Mouse (Mus musculus) layer of hippocampus, postnatal 10 days (tissue): ENCODE measurements around the gene Sap25. TPM values are rescaled to one million over a fixed set of nuclear protein-coding genes. Genes with fewer than 3 reads are reported as not detected.
"Not testable (repeated sequence)": the region's sequence is repeated elsewhere in the genome, so short reads cannot be mapped to it uniquely, and the experiment has no call there.

Source experiments
- DNase-seq, 2 experiments: peaks; one replicate each; pipeline ENCODE4 v3.0.0; 2021; ENCODE audit warnings: low spot score in 2 of 2
- long read RNA-seq: library from polyadenylated mRNA; stranded (forward); transcript quantifications from one replicate; pipeline ENCODE4 v2.0.0, GENCODE M21; 2023
- total RNA-seq, 2 experiments: library from RNA; stranded (reverse); gene quantifications; 2 replicates each; pipeline ENCODE4 v1.2.3; 2021

Sap25 gene
- 1 to 10 TPM; 5.0 to 7.5 TPM for total RNA-seq
- long read RNA-seq, partial matches to known transcripts, result 0 of 2 reads
- long read RNA-seq, other reads (novel, unspliced or antisense), result 0 of 2 reads

DNA sequence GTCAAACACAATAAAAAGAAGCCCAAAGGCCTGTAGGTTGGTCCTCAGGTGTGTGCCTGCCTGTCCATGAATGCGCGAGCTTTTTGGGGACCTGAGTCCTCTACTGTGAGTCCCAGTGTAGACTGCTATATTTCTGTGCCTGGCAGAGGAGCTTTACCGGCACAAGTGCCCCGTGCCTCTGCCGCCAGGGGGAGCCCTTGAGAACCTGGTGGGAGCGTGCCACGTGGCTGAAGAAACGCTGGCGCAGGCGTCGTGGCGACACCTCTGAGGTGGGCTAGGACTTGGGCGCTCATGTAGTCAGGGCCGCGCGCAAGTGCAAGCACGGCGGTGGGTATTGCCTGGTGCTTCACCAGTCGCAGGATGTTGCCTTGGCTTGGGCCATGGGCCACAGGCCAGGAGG lies at the start of gene Sap25:
Gene Sap25 (plus strand): TSS at position 281 of the 400 bp plus-strand sequence.
- no peak for DNase-seq

DNA sequence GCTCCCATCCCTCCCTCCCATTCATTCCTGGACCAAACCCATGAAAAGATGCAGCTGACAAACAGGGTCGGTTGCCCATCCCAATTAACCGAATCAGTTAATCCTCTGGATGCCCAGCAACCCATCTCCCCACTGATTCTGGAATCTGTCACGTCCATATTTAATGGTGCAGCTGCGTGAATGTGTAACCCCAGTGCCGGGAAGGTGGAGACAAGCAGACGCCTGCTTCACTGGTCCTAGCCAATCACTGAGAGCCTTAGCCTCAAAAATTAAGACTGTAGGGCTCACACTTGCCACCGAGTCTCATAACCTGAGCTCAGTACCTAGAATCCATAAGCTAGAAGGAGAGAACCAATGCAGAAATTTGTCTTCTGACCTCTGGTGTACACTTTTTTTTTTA lies 45.2 kb upstream of the Sap25 start:
- DNase-seq, result no peak

DNA sequence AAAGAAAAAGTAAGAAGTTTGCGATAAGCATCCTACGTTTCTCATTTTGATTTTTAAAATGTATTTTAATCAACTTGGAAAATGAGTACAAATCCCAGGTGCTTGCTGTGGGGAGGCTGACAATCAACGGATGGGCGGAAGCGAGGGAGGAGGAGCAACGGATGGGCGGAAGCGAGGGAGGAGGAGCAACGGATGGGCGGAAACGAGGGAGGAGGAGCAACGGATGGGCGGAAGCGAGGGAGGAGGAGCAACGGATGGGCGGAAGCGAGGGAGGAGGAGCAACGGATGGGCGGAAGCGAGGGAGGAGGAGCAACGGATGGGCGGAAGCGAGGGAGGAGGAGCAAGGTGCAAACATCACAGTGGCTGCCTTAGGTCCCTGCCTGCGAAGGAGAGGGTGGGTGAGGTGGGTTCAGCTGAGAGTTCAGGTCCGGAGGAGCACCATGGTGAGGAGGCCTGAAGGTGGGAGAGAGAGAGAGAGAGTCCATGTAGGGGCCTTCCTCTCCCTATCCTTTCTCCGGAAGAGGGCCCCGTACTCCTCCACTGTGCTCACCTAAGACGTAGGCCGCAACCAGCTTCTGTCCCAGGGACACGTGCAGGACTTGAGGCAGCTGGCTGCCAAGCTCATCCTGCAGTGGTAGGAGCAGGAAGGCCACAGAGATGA lies 44.4 kb upstream of the Sap25 start:
- DNase-seq, result no peak

DNA sequence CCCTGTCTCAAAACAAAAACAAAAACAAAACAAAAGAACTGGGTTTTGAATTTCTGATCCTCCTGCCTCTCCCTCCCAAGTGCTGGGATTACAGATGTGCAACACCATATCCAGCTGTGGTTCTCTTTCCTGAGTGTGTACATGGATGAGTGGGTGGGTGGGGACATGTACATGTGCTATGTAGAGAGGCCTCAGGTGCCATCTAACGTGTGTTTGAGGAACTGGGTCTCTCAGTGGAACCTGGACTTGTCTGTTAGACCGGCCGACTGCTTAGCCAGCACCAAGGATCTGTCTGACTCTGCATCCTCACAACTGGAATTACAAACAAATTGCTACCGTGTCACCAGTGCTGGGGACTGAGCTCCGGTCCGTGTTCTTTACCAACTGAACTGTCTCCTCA lies 43.5 kb upstream of the Sap25 start:
- no peak for DNase-seq

DNA sequence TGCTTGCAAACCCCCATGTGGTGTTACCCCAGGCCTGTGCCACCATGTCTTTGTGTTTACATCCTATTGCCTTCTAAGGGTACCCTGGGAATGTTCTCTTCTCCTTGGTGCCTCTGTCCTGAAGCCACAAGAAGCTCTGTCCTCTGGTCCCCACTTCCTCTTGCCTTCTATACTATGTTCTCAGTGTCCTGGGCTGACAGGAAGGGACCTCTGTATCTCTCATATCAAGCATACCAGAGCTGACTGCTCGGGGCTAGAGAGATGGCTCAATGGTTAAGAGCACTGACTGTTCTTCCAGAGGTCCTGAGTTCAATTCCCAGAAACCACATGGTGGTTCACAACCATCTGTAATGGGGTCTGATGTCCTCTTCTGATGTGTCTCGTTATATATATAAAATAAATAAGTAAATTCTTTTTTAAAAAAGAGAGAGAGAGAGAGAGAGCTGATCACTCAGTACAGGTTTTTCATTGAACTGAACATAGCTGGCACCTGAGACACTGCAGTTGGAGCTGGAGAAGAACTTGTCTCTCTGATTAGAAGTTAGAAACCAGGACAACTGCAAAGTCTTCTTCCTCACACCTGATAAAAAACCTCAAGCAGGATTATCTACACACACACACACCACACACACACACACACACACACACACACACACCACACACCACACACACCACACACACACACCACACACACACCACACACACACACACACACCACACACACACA lies 42.9 kb upstream of the Sap25 start:
- no peak for DNase-seq

DNA sequence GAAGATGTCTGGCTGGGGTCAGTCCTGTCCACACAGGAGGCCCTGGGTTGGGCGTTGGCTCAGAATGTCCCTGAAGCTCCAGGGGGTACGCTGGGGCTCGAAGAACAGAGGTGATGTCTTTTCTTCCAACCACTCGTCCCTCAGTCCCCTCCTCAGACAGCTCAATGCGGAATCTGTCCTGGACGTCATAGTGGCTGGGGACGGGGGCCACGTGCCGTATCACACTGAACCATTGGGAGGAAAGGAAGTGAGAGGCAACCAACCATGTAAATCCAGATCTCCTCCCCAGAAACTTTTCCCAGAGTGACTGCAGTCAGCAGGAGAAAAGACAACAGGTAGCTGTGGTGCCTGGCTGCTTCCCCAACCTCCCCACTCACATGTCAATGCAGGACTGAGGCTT lies 41.5 kb upstream of the Sap25 start:
- no peak for DNase-seq

DNA sequence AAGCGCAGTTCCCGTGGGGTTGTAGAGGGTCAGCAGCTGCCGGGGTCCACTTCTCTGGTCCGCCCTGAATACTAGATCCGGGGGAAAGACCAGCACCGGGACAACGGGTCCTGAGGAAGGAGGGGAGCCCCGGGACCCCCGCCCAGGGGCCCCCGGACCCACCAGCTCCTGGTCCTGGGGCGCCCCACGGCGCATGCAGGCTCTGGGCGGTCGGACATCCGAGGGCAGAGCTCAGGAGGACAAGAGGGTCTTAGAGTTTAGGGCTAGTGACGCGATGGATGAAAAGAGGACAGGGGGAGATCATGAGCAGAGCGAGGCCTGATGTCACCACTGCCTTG lies 40.9 kb upstream of the Sap25 start:
- DNase-seq, result no peak

DNA sequence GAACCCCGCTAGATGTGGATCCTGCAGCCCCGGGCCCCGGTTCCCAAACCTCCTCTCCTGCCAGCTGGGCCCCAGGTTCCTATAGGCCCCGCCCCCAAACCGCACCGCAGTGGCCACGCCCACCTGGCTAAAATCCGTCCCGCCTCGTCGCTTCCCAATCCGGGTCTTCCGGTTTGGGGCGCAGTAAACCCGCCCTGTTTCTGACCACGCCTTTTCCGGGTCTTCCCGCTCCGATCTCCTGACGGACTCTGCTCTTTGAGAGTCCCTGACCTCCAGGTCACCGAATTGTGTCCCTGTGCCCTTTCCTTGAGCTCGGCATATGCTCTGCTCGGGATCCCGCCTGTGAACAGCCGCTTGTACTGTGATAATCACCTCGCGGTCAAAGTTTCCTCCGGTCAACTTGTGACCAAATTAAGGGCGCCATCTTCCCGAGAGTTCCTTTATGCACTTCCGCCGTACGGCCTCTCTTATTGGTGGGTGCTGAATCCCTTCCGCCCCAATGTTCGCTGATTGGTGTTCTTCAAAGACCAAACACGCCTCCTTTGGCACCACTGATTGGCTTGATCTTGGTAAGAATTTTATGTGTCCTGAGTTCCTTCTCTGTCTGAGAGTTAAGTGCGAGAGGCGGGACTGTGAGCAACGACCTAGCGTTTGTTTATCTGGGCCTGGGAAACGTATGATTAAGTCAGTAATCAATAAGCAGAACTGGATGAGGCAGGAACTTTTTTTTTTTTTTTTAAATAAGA lies 40.3 kb upstream of the Sap25 start, which contains the start of gene Mospd3:
Gene Mospd3 (minus strand): TSS at position 440 of the 746 bp plus-strand sequence.
- peak; percentile 95 to 96 for DNase-seq

DNA sequence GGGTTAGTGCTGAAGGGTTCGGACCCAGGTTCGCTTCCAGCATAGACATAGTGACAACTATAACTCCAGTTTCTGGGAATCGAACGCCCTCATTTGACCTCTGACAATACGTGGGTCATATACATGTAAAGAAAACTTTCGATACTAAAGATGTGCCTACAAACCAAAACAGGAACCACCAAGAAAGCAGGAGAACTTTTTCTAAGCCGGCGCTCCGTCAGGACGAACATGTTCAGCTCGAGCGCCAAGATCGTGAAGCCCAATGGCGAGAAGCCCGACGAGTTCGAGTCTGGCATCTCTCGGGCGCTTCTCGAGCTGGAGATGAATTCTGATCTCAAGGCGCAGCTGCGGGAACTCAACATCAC lies 39.8 kb upstream of the Sap25 start:
- no peak for DNase-seq

DNA sequence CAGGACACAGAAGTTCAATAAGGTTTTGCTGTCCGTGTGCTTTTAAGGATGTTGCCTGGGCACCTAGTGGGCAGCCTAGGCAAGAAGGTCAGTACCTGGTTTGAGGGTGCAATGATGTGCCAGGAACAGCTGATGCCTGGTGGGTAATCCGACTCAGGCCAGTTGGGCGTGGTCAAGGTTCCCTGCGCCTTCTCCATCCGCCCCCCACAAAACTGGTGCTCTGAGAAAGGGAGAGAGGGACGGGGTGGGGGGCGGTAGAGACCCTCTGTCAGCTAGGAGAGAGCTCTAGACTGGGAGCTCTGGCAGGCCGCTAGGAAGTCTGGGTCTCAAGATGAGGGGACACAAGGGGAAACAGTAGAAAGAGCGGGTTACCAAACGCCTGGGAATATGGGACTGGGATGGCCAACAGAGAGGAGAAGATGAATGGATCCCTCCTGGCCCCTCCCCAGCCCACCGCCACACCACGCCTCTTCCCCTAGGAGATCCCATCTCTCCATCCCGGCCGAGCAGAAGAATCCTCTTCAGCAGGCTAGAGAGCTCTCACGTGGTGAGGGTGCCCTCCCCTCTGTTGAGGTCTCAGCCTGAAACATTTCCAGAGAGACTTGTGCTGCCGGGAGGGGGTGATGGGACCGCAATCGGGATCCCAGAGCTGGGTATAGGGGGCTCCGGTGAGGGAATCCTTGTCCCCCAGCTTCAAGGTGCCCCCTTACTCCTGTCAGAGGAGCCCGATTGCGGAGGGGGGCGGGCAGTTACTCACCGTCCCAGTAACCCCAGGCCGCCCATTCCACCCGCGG lies 33.1 kb upstream of the Sap25 start:
- DNase-seq, result no peak

DNA sequence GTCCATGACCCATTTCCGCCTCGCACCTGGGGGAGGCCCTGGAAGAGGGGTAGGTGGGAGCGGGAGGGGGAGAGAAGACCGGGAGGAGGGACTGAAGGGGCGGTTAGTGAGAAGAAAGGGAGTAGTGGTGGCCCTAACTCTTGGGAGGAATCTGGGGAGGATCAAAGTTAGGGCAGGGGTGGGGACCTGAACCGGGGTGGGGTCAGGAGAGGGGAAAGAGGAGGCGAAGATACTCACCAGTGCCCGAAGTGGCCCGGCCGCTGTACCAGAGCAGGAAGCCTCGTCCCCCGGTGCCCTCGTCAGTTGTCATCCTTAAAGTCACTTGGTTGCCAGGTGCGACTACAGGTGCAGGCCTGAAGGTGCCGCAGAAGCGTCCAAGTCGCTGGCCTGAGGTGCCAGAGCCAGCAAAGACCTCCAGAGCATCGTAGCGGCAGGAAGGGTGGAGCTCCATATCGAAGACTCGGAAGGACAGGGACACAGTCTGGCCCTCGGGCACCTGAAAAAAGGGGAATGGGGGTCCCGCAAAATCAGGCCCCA lies 32.4 kb upstream of the Sap25 start:
- no peak for DNase-seq

DNA sequence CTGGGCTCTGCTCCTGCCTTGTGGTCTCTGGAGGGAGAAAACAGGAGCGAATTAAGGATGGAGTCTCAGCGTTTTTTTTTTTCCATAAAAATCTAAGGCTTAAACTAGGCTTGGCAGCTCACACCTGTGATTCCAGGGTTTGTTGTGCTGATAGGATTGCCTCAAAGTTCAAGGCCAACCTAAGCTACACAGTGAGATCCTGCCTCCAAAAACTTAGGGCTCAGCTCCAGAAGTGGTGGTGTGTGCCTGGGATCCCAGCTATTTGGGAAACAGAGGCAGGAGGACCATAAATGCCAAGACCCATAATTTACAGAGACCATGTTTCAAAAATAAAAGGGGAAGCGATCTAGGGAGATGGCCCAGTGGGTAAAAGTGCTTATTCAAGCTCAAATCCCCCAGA lies 31.8 kb upstream of the Sap25 start:
- DNase-seq, result no peak

DNA sequence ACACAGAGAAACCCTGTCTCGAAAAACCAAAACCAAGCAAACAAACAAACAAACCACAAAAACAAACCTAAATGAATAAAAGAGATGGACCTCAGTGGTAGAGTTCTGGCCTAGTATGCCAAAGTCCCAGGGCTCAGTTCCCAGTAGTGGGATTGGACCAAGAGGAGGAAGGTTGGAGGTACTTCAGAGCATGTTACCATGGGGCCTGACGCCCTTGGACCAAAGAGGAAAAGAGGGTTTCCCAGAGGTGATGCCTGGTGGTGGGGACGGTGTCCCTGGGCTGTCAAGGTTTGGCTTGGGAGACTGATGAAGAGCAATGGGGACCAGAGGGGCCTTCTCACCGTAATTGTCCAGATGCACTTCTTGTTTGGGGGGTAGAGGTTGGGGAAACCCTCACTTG lies 31.1 kb upstream of the Sap25 start:
- no peak for DNase-seq

DNA sequence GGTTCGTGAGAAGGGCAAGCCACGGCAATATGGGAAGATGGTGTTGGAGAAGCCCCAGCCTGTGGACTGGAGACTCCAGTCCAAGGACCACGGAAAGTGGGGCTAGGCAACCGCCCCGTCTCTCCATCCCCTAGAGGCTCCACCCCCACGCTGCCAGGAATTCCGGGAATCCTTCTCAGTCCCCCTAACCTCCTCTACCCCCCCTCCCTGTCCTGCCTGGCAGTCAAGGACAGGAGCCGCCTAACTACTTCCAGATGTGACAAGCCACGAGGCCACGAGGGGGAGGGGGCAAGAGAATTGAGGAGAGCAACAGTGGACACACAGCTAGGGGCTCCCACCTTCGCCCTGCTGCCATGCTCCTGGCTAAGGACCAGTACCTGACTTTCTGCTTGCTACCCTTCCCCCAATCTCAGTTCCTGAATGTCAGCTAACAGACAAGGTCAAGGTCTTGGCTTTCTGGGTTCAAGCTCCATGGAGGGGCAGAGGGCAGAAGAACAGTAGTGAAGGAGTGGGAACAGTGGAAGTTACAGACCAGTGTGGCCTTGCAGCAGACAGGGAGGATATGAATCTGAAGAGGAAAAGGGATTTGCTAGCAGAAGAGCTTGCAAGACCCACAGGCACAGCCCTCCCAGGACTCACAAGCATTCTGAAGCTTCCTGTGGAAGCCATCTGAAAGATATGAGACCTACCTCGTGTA lies 30.4 kb upstream of the Sap25 start:
- no peak for DNase-seq

DNA sequence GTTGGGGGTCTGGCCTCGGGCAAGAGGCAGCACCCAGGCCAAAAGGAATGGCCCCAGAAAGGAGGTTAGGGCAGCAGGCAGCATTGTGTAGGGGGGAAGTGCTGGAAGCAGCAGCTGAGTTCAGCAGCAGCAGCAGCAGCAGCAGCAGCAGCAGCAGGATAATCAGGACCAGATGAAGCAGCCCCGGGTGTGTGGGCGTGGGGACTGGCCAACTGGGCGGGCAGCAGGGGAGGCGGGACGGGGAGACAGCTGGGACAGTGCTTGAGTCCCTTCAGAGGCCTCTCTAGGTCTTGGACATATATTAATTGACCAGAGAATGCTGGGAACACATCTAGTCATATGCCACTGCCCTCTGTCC lies 29.9 kb upstream of the Sap25 start:
- no peak for DNase-seq

DNA sequence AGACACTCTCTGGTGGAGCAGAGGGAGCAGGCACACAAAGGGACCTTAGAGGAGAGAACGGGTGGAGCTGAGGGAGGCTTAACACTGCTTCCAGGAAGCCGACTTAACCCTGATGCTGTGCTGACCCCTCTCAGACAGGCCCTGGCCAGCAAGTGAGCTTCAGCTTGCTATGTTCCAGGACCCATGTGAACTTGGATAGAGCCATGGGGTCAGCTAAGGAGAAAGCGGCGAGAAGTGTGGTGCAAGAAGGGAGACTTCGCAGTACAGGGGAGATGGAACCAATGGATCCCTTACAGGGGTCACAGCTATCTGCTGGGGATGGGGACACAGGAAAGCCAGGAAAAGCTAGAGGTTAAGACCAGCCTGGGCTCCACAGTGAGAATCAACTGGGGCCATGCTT lies 28.1 kb upstream of the Sap25 start:
- no peak for DNase-seq

DNA sequence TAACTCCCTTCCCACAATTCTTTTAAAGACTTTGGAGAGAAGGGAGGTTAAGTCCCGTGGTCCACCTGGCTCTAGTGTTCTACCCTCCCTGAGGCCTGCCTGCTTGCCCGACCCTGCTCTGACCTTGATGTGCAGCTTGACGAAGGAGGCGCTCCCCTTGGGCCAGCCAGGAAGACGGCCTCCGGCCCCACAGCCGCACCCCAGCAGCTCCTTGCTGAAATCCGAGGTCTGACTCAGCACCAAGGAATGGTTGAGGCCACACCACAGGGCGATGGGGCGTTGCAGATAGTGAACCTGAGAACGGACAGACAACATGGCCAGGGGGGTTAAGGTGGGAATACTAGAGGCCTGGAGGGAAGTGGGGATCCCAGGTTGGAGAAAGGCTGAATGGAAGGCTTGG lies 27.6 kb upstream of the Sap25 start, which contains the start of gene Pcolce:
Gene Pcolce (minus strand): TSS at position 235 of the 400 bp plus-strand sequence.
- no peak for DNase-seq

DNA sequence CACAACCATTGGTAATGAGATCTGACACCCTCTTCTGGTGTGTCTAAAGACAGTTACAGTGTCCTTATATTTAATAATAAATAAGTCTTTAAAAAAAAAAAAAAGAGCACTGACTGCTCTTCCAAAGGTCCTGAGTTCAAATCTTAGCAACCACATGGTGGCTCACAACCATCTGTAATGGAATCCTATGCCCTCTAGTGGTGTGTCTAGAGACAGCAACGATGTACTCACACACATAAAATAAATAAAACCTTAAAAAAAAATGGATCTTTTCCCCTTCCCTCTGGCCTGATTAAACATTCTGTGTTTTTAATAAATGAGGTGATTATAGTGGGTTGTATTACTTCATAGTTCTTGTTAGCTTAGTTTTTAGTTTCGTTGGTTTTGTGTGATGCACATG lies 26.2 kb upstream of the Sap25 start:
- not testable (repeated sequence) for DNase-seq

DNA sequence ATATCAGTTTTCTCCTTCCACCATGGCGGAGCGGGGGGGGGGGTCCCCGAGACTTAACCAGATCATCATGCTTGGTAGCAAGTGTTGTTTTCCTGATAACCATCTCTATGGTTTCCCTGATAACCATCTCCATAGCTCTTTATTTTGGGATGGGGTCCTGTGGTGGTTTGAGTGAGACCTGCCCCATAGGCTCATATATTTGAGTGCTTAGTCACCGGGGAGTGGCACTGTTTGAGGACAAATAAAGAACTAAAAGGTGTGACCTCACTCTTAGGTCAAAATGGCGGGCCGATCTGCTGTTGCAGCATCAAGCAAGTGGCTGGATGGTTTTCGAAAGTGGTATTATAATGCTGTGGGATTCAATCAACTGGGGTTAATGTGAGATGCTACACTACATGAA lies 25.8 kb upstream of the Sap25 start:
- DNase-seq, result no peak

DNA sequence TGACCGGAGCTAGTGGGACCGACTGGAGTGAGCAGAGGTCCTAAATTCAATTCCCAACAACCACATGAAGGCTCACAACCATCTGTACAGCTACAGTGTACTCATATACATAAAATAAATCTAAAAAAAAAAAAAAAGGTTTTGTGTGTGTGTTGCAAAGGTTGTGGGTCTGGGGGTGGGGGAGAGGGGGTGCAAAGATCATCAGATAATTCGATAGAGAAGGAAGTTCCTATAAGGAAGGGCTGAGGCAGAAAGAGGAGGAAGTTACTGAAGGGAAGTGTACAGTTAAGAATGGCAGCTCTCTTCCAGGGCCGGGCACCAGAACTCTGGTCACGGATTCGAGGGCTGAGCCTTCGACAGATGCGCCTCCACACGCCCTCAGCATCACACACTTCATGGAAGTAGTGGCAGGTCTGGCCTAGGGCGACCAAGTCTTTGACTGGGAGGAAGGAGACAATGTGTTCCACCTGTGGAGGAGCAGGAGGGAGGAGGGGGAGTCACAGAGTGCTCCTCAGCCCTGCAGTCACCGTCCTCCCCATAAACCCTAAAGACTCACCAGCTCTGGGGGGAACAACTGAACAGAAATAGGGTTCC lies 17.1 kb upstream of the Sap25 start:
- DNase-seq, result no peak
